Mouse (Mus musculus) gastrocnemius, adult 2 months (tissue): ENCODE data around the gene Sfpq. TPM values are rescaled to one million over a fixed set of nuclear protein-coding genes. Genes with fewer than 3 reads are reported as not detected.
A peak's percentile ranks its signal among the peaks of the same experiment; 100 is the strongest.

Experiments
- DNase-seq: peaks from one replicate; pipeline ENCODE4 v3.0.0; 2022
- H3K27ac ChIP-seq: fragments of 200-600 bp; 2 replicates; pipeline ENCODE4 v1.8.1; 2022; ENCODE audit warnings: mild to moderate bottlenecking
- H3K4me3 ChIP-seq: fragments of 200-600 bp; 2 replicates; pipeline ENCODE4 v1.8.1; 2022; ENCODE audit warnings: mild to moderate bottlenecking, moderate library complexity
- CTCF ChIP-seq: fragments of 200-600 bp; IDR thresholded peaks from 2 replicates; pipeline ENCODE4 v1.8.1; 2022; ENCODE audit warnings: antibody characterized with exemption, mild to moderate bottlenecking, moderate library complexity
- intact Hi-C: fragments of 180-260 bp; cut with DNase I; formaldehyde crosslinking; loops from one replicate; pipeline ENCODE4 v1.15.1; 2025
- total RNA-seq, 2 experiments: library from RNA; stranded (reverse); gene quantifications; 2 replicates each; pipeline ENCODE4 v1.2.3; 2021

Sfpq gene
- total RNA-seq, 2 experiments from 2014 or later = 63.4 to 83.0 TPM

GRCm38 (mm10) chr4:127037908-127038827, 17.0 kb downstream of the Sfpq start:
- intact Hi-C loops = loop anchor here (10.0 kb wide), 1 partner anchor 143 kb away; no protein-coding TSS in a partner anchor
- TF ChIP-seq CTCF = no peak
- no peak for DNase-seq
- no peak overlapping the region for H3K4me3 ChIP-seq
- no peak overlapping the region for H3K27ac ChIP-seq

- DNase-seq = no peak
- H3K4me3 ChIP-seq = no peak overlapping the region
- no peak for TF ChIP-seq CTCF
- no peak overlapping the region for H3K27ac ChIP-seq
- intact Hi-C loops = loop anchor here (10.0 kb wide), 1 partner anchor 144 kb away; no protein-coding TSS in a partner anchor
Measured at GRCm38 (mm10) chr4:127038828-127039349, 17.8 kb downstream of the Sfpq start.

GRCm38 (mm10) chr4:127039871-127040483, 18.9 kb downstream of the Sfpq start:
- DNase-seq = no peak

GRCm38 (mm10) chr4:127043540-127043939, 22.4 kb downstream of the Sfpq start:
- intact Hi-C loops = no loop called here
- no peak overlapping the region for H3K27ac ChIP-seq
- no peak overlapping the region for H3K4me3 ChIP-seq
- no peak for TF ChIP-seq CTCF
- DNase-seq = no peak

More at GRCm38 (mm10) chr4:127039871-127040483, 18.9 kb downstream of the Sfpq start:
- intact Hi-C loops = loop anchor here (10.0 kb wide), 1 partner anchor 145 kb away; no protein-coding TSS in a partner anchor
- no peak for TF ChIP-seq CTCF
- Histone ChIP-seq H3K4me3 (no peak overlapping the region), H3K27ac (no peak overlapping the region)

DNA sequence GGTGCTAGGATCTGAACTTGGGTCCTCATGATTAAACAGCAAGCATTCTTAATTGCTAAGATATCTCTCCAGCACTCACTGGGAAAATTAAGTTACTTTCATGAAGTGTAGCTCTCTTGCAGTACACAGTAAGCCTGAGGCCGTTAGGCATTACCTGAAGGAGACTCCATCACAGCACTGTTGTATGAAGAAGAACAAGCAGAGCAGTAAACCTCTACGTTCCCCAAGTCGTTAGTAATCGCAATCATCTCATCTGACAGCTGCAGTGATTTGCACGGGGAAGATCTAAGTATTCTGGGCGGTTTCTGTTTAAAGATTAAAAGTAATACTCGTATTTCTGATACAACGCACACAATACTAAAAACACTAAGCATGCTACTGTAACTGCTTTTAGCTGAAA, 30.0 kb downstream of the Sfpq start:
- intact Hi-C loops = no loop called here

DNA sequence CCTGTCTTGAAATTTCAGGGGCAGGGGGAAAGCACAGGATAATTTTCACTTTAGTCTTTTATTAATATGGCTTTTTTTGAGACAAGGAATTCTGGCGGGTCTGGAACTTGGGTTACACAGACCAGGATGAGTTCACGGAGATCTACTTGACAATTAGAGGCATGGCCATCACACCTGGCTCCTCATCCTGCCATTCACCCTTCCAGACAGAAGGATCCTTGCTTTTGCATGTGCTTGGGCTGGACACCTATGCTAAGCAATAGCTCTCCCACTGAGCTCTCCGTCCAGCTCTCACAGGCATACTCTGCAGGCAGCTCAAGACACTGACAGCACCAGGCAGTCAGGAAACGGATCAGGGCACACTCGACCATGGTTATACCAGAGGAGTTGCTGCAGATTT, 31.9 kb downstream of the Sfpq start:
- no peak for TF ChIP-seq CTCF
- H3K4me3 ChIP-seq = no peak overlapping the region
- no peak overlapping the region for H3K27ac ChIP-seq
- intact Hi-C loops = no loop called here
- no peak for DNase-seq

More for the DNA sequence above, 30.0 kb downstream of the Sfpq start:
- Histone ChIP-seq H3K27ac (no peak overlapping the region), H3K4me3 (no peak overlapping the region)
- no peak for TF ChIP-seq CTCF
- no peak for DNase-seq

GRCm38 (mm10) chr4:127054522-127055198, 33.5 kb downstream of the Sfpq start:
- intact Hi-C loops = no loop called here
- TF ChIP-seq CTCF = peak; percentile 46
- Histone ChIP-seq H3K4me3 (no peak overlapping the region), H3K27ac (no peak overlapping the region)
- no peak for DNase-seq

DNA sequence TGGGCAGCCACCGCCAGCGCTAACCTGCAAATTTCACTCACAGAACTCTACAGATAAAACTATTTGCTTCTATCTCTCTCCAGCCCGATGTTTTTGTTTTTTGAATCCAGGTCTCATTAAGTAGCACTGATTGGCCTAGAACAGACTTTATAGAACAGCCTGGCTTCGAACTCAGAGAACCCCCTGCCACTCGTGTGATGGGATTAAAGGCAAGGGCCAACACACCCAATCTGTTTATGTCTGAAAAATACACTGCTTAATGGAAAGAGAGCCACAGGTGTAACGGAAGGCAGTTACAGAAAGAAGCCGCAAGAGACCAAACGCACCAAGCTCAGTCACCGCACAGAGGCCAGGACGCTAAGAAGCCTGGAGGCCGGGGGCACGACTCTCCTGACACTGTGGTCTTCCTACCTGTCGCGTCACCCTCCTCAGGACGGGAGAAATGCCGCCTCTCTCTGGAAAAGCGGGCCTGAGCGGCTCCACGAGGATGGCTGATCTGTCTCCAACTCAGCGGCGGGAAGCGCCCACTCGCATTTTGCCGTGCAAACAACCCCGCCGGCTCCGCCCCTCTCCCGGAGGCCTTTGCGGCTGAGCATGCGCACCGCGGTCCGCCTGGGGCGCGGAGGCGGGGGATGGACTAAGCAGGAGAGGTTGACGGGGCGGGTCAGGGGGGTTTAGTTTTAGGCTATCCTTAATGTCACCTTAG, 39.6 kb downstream of the Sfpq start, which contains the start of gene Zmym1:
Gene Zmym1, minus strand, starts transcription at position 568 of the 706 bp plus-strand sequence.
- peak within 1 kb of the TSS; percentile 82 for H3K27ac ChIP-seq
- DNase-seq = peak; percentile 95
- no peak for TF ChIP-seq CTCF
- intact Hi-C loops = no loop called here
- H3K4me3 ChIP-seq = peak within 1 kb of the TSS; percentile 83

DNA sequence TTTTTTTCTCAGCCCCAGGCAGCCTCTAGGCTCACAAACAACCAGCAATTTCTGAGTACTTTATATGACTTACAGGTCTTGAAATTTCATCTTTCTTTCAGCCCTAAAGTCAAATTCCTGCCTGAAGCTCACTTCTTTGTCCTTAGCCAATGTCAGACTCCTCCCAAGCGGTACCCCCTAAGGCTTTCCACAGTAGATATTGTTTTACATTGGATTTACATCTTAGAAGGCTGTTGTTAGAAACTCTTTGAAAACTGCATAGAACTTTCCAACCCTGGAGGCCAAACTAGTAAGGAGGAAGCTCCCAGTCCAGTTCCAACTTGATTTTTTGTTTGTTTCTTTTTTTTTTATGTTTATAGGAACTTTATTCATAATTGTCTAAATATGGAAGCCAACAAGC, 42.9 kb downstream of the Sfpq start:
- Histone ChIP-seq H3K4me3 (no peak overlapping the region), H3K27ac (no peak overlapping the region)
- no peak for DNase-seq
- intact Hi-C loops = no loop called here
- no peak for TF ChIP-seq CTCF

DNA sequence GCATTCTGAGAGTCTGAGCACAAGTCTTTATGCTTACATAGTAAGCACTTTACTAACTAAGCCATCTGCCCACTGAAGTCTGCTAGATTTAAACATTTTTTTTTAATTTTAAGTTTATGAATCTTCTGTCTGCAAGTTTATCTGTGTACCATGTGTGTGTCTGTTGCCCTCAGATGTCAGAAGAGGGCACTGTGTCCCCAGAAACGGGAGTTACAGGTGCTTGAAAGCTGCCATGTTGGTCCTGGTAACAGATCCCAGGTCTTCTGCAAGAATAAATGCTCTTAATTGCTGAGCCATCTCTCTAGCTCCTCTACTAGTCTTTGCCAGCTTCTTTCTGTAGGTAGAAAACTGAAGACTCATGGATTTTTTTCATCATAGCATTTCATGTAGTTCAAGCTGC, 53.8 kb downstream of the Sfpq start:
- Histone ChIP-seq H3K27ac (no peak overlapping the region), H3K4me3 (no peak overlapping the region)
- intact Hi-C loops = loop anchor here (5.0 kb wide), 1 partner anchor 172 kb away; no protein-coding TSS in a partner anchor
- TF ChIP-seq CTCF = no peak
- no peak for DNase-seq

GRCm38 (mm10) chr4:127076875-127077548, 55.9 kb downstream of the Sfpq start, which contains the start of gene Zmym6:
TSS of gene Zmym6 (plus strand) at chr4:127077383.
- Histone ChIP-seq H3K4me3 (peak within 1 kb of the TSS; percentile 83), H3K27ac (peak within 1 kb of the TSS; percentile 88)
- peak; percentile 95 for DNase-seq
- no peak for TF ChIP-seq CTCF
- intact Hi-C loops = loop anchor here (5.0 kb wide), 1 partner anchor 170 kb away; no protein-coding TSS in a partner anchor
